Mouse (Mus musculus): ENCODE measurements around the gene Mapk8ip1. TPM values are rescaled to one million over a fixed set of nuclear protein-coding genes. Genes with fewer than 3 reads are reported as not detected.
"Not testable (repeated sequence)": the region's sequence is repeated elsewhere in the genome, so short reads cannot be mapped to it uniquely, and the experiment has no call there.

Mapk8ip1 gene
- polyA plus RNA-seq, 1 experiment: 0.03 TPM

DNA sequence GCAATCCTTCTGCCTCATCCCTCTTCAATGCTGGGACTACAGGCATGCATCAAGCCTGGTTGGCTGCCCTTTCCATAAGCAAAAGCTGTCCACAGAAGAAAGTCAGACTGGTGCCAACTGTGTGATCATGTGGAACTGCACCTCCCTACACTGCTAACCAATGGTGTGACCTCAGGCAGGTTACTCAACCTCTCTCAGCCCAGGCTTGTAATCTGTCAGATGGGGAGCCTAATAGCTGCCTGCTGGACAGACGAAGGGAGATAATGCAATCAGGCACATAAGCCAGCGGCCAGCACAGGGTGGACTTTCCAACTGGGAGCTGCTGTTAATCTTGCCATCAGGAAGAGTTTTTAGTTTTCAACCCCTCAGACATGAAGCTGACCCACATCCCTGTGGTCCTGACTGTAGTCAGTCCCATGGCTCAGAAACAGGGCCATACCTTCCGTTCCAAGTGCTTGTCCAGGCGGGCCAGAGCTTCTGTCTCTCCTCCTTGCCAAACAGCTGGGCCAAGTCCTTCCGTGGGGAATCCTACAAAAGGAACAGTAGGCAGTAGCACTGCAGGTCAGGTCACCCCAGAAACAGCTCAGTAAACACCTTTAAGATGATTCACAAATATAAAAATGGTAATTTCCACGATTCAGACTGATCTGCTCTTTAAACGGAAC, 20.8 kb upstream of the Mapk8ip1 start:
- Histone ChIP-seq H3K36me3 (ENCODE audit: control insufficient read depth) (peaks cover 96% of the 10 kb centered on the region), H3K4me3 (replicated peaks) (no peak overlapping the region), H3K9me3 (ENCODE audit: control insufficient read depth, low read length) (no peaks in the 10 kb centered on the region), H3K27me3 (ENCODE audit: control insufficient read depth) (no peaks in the 10 kb centered on the region), H3K4me1 (ENCODE audit: control insufficient read depth) (no peaks in the 10 kb centered on the region)
- TF ChIP-seq GATA1 (IDR thresholded peaks at IDR 0.05; ENCODE audit: low read length): no peak
- no peak for TF ChIP-seq TAL1 (IDR thresholded peaks at IDR 0.05; ENCODE audit: low read length)

DNA sequence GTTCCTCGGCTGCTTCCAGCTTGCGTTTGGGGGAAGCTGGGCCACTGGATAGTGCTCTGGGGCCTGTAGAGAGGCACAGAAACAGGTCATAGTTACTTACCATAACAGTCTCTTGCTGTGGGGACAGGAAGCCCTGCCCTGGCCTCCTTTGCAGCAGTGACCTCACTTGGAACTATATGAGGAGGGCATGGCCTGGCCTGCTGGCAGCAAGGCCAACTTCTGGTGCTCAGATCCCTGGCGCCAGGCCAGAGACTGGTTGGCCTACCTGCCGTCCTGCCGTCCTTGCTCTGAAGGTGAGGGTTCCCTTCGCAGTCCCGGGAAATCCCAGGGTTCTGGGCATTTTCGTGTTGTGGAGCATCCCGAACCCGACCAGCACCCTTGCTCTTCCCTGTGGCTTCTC, 10.6 kb upstream of the Mapk8ip1 start:
- no peak for TF ChIP-seq GATA1 (IDR thresholded peaks at IDR 0.05; ENCODE audit: low read length)
- no peak; the same call in 2 of the 3 replicates for TF ChIP-seq TAL1 (IDR thresholded peaks at IDR 0.05; ENCODE audit: low read length)

DNA sequence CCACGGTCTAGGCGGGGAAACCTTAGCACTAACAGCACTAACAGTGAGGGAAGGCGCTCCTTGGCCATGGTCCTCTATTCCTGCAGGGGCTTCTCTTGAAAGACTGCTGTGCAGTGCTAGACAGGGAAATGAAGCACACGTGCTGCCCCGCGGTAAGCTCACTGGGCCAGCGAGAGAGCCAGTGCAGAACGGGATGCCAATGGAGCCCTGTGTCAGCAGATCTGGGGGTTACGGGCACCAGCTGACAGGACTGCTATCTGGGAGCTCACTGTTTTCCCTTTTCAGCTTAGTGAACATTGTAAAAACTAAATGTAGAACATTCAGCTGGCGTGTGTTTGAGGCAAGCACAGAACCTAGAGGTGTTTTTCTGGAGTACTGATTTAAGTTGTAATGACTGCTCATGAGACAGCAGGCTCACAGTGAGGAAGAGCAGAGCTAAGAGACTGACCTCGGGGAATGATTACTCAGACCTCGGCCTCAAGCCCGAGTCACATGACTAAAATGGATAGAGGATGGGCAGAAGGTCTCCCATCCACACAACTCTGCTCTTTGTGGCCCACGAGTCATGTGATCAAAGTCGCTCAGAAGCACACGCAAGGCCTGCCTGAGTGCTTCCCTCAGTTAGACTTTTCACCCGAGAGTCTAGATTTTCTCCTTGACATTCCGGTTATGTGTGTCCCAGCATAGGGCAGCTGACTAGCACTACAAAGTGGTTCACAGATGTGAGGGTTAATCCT, 7.4 kb upstream of the Mapk8ip1 start:
- Histone ChIP-seq H3K36me3 (ENCODE audit: control insufficient read depth) (peaks cover 88% of the 10 kb centered on the region), H3K9me3 (ENCODE audit: control insufficient read depth, low read length) (no peaks in the 10 kb centered on the region), H3K27me3 (ENCODE audit: control insufficient read depth) (no peaks in the 10 kb centered on the region), H3K4me1 (ENCODE audit: control insufficient read depth) (no peaks in the 10 kb centered on the region), H3K4me3 (replicated peaks) (no peak overlapping the region)
- TF ChIP-seq TAL1 (IDR thresholded peaks at IDR 0.05; ENCODE audit: low read length) (no peak), GATA1 (IDR thresholded peaks at IDR 0.05; ENCODE audit: low read length) (no peak)

More for the DNA sequence above, 10.6 kb upstream of the Mapk8ip1 start:
- H3K9me3 ChIP-seq (ENCODE audit: control insufficient read depth, low read length): no peaks in the 10 kb centered on the region
- peaks cover 93% of the 10 kb centered on the region for H3K36me3 ChIP-seq (ENCODE audit: control insufficient read depth)
- H3K4me1 ChIP-seq (ENCODE audit: control insufficient read depth): no peaks in the 10 kb centered on the region
- no peaks in the 10 kb centered on the region for H3K27me3 ChIP-seq (ENCODE audit: control insufficient read depth)
- H3K4me3 ChIP-seq (replicated peaks): no peak overlapping the region

- H3K27me3 ChIP-seq (ENCODE audit: control insufficient read depth): peaks cover 19% of the 10 kb centered on the region
- no peaks in the 10 kb centered on the region; the same call in 1 of the 2 replicates for H3K4me1 ChIP-seq (ENCODE audit: control insufficient read depth)
- H3K36me3 ChIP-seq (ENCODE audit: control insufficient read depth): peaks cover 61% of the 10 kb centered on the region
- peaks cover 1% of the 10 kb centered on the region; the same call in 1 of the 2 replicates for H3K9me3 ChIP-seq (ENCODE audit: control insufficient read depth, low read length)
- TF ChIP-seq GATA1 (IDR thresholded peaks at IDR 0.05; ENCODE audit: low read length) (no peak), TAL1 (IDR thresholded peaks at IDR 0.05; ENCODE audit: low read length) (no peak)
- H3K4me3 ChIP-seq (replicated peaks): no peak overlapping the region
These were observed 4.6 kb upstream of the Mapk8ip1 start for GRCm38 (mm10) chr2:92405687-92406086.

- Histone ChIP-seq H3K9me3 (ENCODE audit: control insufficient read depth, low read length) (peaks cover 2% of the 10 kb centered on the region; the same call in 1 of the 2 replicates), H3K4me1 (ENCODE audit: control insufficient read depth) (no peaks in the 10 kb centered on the region; the same call in 1 of the 2 replicates), H3K36me3 (ENCODE audit: control insufficient read depth) (peaks cover 52% of the 10 kb centered on the region), H3K4me3 (replicated peaks) (no peak overlapping the region), H3K27me3 (ENCODE audit: control insufficient read depth) (peaks cover 28% of the 10 kb centered on the region)
- TF ChIP-seq GATA1 (IDR thresholded peaks at IDR 0.05; ENCODE audit: low read length) (no peak), TAL1 (IDR thresholded peaks at IDR 0.05; ENCODE audit: low read length) (no peak)
These were observed 3.7 kb upstream of the Mapk8ip1 start for GRCm38 (mm10) chr2:92404737-92405136.

GRCm38 (mm10) chr2:92403776-92404319, 2.8 kb upstream of the Mapk8ip1 start:
- Histone ChIP-seq H3K27me3 (ENCODE audit: control insufficient read depth) (peaks cover 37% of the 10 kb centered on the region), H3K36me3 (ENCODE audit: control insufficient read depth) (peaks cover 43% of the 10 kb centered on the region), H3K4me3 (replicated peaks) (no peak overlapping the region), H3K9me3 (ENCODE audit: control insufficient read depth, low read length) (peaks cover 2% of the 10 kb centered on the region; the same call in 1 of the 2 replicates), H3K4me1 (ENCODE audit: control insufficient read depth) (no peaks in the 10 kb centered on the region; the same call in 1 of the 2 replicates)
- TF ChIP-seq GATA1 (IDR thresholded peaks at IDR 0.05; ENCODE audit: low read length) (no peak), TAL1 (IDR thresholded peaks at IDR 0.05; ENCODE audit: low read length) (no peak)

DNA sequence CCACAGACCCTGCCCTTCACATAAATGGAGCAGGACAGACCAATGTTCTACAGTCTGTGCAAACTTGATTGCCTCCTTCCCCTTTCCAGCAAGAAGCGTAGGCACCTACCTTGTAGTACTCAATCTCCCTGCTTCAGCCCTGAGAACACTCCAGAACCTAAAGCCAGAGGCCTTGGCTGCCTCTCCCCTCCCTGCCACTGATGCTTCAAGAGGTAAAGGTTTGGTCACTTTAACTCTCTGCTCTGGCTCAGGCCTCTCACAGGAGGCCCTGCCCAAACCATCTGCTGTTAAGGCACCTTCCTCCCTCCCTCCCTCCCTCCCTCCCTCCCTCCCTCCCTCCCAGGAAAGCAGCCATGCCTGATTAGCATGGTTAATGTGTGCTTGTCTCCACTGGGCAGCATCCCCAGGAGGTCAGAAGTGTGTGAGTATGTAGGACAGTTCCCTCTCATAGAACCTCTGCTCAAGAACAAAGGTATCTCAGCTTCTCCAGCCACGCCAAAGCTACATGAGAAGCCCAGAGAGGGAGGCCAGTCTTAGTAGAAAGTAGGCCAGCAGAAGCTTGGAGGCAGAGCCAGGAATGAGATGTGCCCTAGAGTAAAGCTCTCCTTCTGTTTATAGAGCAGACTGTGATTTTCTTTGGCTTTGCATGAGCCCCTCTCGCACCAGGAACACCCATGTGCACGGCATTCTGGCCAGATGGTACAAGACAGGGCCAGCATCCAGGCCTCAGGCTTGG, 1.7 kb upstream of the Mapk8ip1 start:
- no peak for TF ChIP-seq GATA1 (IDR thresholded peaks at IDR 0.05; ENCODE audit: low read length)
- TF ChIP-seq TAL1 (IDR thresholded peaks at IDR 0.05; ENCODE audit: low read length): no peak
- Histone ChIP-seq H3K36me3 (ENCODE audit: control insufficient read depth) (peaks cover 32% of the 10 kb centered on the region), H3K4me1 (ENCODE audit: control insufficient read depth) (no peaks in the 10 kb centered on the region; the same call in 1 of the 2 replicates), H3K4me3 (replicated peaks) (no peak overlapping the region), H3K9me3 (ENCODE audit: control insufficient read depth, low read length) (peaks cover 2% of the 10 kb centered on the region; the same call in 1 of the 2 replicates), H3K27me3 (ENCODE audit: control insufficient read depth) (peaks cover 37% of the 10 kb centered on the region)

- Histone ChIP-seq H3K36me3 (ENCODE audit: control insufficient read depth) (peaks cover 18% of the 10 kb centered on the region), H3K27me3 (ENCODE audit: control insufficient read depth) (peaks cover 50% of the 10 kb centered on the region), H3K9me3 (ENCODE audit: control insufficient read depth, low read length) (peaks cover 2% of the 10 kb centered on the region; the same call in 1 of the 2 replicates), H3K4me1 (ENCODE audit: control insufficient read depth) (no peaks in the 10 kb centered on the region; the same call in 1 of the 2 replicates), H3K4me3 (replicated peaks) (peak overlapping the region; percentile 24)
- no peak for TF ChIP-seq GATA1 (IDR thresholded peaks at IDR 0.05; ENCODE audit: low read length)
- no peak for TF ChIP-seq TAL1 (IDR thresholded peaks at IDR 0.05; ENCODE audit: low read length)
These were observed 381 bp downstream of the Mapk8ip1 start for GRCm38 (mm10) chr2:92400682-92401081.

DNA sequence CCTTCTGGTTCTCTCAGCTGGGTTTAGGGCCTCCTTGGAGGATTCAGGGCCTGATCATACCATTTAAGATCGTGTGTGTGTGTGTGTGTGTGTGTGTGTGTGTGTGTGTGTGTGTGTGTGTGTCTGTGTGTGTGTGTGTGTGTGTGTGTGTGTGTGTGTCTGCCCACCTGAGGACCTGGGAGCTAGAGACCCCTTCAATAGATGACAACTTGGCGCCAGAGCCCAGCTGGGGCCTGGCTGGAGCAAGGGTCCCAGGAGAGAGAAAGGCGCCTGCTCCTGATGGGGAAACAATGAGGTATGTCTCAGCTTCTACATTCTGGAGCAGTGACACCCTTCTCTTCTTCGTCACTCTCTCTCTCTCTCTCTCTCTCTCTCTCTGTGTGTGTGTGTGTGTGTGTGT, 1.2 kb downstream of the Mapk8ip1 start:
- not testable (repeated sequence) for H3K4me3 ChIP-seq (replicated peaks); H3K9me3 ChIP-seq (ENCODE audit: control insufficient read depth, low read length); H3K4me1 ChIP-seq (ENCODE audit: control insufficient read depth)
- Histone ChIP-seq H3K36me3 (ENCODE audit: control insufficient read depth) (peaks cover 10% of the 10 kb centered on the region), H3K27me3 (ENCODE audit: control insufficient read depth) (peaks cover 58% of the 10 kb centered on the region)
